Mouse (Mus musculus): ENCODE results near the gene 1700025F22Rik. TPM values are rescaled to one million over a fixed set of nuclear protein-coding genes. Genes with fewer than 3 reads are reported as not detected.
"Not testable (repeated sequence)": the region's sequence is repeated elsewhere in the genome, so short reads cannot be mapped to it uniquely, and the experiment has no call there.

Gene 1700025F22Rik
- polyA plus RNA-seq, 1 experiment from 2014 or later, result not detected

DNA sequence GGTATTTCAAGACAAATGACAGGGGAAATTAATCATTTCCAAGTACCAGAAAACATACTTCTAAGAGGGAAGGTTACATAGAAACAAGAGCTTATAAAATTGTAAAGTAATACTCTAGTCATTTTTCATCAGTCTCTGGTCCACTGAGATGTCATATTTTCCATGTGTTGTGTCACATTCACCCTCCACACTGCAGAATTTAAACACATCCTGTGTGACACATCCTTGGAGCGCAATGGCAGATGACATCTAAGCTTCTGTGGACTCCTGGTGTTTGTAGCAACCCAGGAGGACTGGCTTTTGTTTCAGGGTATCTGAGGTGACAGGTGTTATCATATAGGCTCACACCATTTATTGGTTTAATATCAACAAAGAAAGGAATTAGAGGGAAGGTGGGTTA is 35.4 kb downstream of the 1700025F22Rik start:
- Histone ChIP-seq H3K4me1 (ENCODE audit: control insufficient read depth, insufficient read depth, low read length) (no peaks in the 10 kb centered on the region), H3K4me3 (ENCODE audit: low read depth, low read length) (no peak overlapping the region), H3K4me2 (ENCODE audit: low read depth, severe bottlenecking) (no peak overlapping the region), H3K9me3 (ENCODE audit: control insufficient read depth, low read length) (no peaks in the 10 kb centered on the region), H3K9ac (ENCODE audit: low read length) (no peak overlapping the region), H3K27me3 (ENCODE audit: control insufficient read depth, insufficient read depth, low read length) (no peaks in the 10 kb centered on the region), H3K27ac (replicated peaks; ENCODE audit: low read depth, low read length) (no peak overlapping the region), H3K36me3 (ENCODE audit: control insufficient read depth, insufficient read depth, low read length) (no peaks in the 10 kb centered on the region)
- ATAC-seq (ENCODE audit: insufficient number of reproducible peaks, low FRiP score, low TSS enrichment, low read depth) (no peak), DNase-seq (ENCODE audit: low spot score) (no peak)
- 90% methylated on average over 1 of the region's 1 CpGs for WGBS

DNA sequence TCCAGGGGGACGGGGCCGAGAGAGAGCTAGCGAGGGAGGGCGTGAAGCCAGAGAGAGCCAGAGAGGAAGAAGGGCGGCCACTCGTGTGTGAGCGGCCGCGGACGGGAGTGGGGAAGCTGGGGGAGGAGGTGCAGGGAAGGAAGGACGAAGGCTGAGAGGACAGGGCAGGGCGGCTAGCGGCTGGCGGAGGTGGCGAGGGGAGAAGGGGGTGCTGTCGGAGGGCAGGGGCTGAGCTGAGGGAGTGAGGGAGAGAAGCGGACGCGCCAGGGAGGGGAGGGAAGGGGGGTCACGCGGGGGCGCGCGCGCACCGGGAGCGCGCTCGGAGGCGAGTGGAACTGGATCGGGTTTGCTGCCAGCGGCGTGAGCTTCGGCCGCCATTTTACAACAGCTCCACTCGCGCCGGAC is 44.1 kb downstream of the 1700025F22Rik start:
- ATAC-seq (ENCODE audit: insufficient number of reproducible peaks, low FRiP score, low TSS enrichment, low read depth) (peak; percentile 93), DNase-seq (ENCODE audit: low spot score) (peak; percentile 45)
- H3K4me1 ChIP-seq (ENCODE audit: control insufficient read depth, insufficient read depth, low read length); H3K9me3 ChIP-seq (ENCODE audit: control insufficient read depth, low read length); H3K27ac ChIP-seq (replicated peaks; ENCODE audit: low read depth, low read length); H3K27me3 ChIP-seq (ENCODE audit: control insufficient read depth, insufficient read depth, low read length); H3K36me3 ChIP-seq (ENCODE audit: control insufficient read depth, insufficient read depth, low read length): not testable (repeated sequence)
- peak overlapping the region; percentile 22 for H3K4me3 ChIP-seq (ENCODE audit: low read depth, low read length)
- 0% methylated on average over 7 of the region's 38 CpGs for WGBS
- peak overlapping the region; percentile 37 for H3K9ac ChIP-seq (ENCODE audit: low read length)
- H3K4me2 ChIP-seq (ENCODE audit: low read depth, severe bottlenecking), result peak overlapping the region; percentile 25

DNA sequence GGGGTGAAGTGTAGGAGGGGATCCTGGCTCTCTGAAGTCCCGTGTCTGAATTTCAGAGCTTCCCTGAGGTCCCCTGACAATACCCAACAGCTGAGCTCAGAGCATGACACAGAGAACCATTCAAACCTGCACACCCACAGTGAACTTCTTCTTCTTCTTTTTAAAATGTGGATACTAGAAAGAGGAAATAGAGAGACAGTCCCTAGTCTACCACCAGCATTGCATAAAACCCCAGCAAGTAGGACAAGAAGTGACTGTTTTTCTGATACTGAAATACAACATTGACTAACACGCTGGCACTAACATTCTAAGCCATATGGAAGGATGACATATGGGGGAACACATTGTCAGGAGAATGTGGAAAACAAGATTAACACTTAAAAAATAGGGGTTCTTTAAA is 45.8 kb downstream of the 1700025F22Rik start:
- Histone ChIP-seq H3K36me3 (ENCODE audit: control insufficient read depth, insufficient read depth, low read length) (no peaks in the 10 kb centered on the region), H3K9ac (ENCODE audit: low read length) (no peak overlapping the region), H3K4me2 (ENCODE audit: low read depth, severe bottlenecking) (no peak overlapping the region), H3K27me3 (ENCODE audit: control insufficient read depth, insufficient read depth, low read length) (no peaks in the 10 kb centered on the region), H3K4me3 (ENCODE audit: low read depth, low read length) (no peak overlapping the region), H3K9me3 (ENCODE audit: control insufficient read depth, low read length) (no peaks in the 10 kb centered on the region; the same call in 1 of the 2 replicates), H3K4me1 (ENCODE audit: control insufficient read depth, insufficient read depth, low read length) (no peaks in the 10 kb centered on the region), H3K27ac (replicated peaks; ENCODE audit: low read depth, low read length) (no peak overlapping the region)
- DNase-seq (ENCODE audit: low spot score) (no peak), ATAC-seq (ENCODE audit: insufficient number of reproducible peaks, low FRiP score, low TSS enrichment, low read depth) (no peak)
- 84% methylated on average over 2 of the region's 2 CpGs for WGBS

DNA sequence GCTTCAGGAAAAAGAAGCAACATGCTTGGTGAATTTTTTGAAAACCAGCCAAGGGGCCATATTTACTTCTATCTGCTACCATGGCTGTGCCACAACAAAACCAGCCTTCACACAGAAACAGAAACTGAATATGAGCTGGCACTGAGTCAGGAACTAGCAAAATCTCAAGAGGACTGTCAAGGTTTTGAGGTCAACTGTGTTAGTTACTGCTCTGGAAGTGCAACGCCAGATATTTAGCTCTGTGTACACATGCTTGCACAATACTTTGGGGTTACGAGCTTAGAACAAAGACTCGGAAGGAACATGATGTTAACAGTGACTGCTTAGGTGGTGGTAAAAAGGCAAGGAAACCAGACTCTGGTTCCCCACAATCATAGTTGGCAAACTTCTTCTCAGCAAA is 57.4 kb downstream of the 1700025F22Rik start:
- H3K27ac ChIP-seq (replicated peaks; ENCODE audit: low read depth, low read length), result no peak overlapping the region
- 90% methylated on average over 3 of the region's 3 CpGs for WGBS
- no peak for DNase-seq (ENCODE audit: low spot score)
- no peak overlapping the region for H3K9ac ChIP-seq (ENCODE audit: low read length)
- no peaks in the 10 kb centered on the region for H3K4me1 ChIP-seq (ENCODE audit: control insufficient read depth, insufficient read depth, low read length)
- H3K27me3 ChIP-seq (ENCODE audit: control insufficient read depth, insufficient read depth, low read length), result no peaks in the 10 kb centered on the region
- no peaks in the 10 kb centered on the region for H3K9me3 ChIP-seq (ENCODE audit: control insufficient read depth, low read length)
- no peaks in the 10 kb centered on the region for H3K36me3 ChIP-seq (ENCODE audit: control insufficient read depth, insufficient read depth, low read length)
- ATAC-seq (ENCODE audit: insufficient number of reproducible peaks, low FRiP score, low TSS enrichment, low read depth), result no peak
- no peak overlapping the region for H3K4me3 ChIP-seq (ENCODE audit: low read depth, low read length)
- H3K4me2 ChIP-seq (ENCODE audit: low read depth, severe bottlenecking), result no peak overlapping the region

DNA sequence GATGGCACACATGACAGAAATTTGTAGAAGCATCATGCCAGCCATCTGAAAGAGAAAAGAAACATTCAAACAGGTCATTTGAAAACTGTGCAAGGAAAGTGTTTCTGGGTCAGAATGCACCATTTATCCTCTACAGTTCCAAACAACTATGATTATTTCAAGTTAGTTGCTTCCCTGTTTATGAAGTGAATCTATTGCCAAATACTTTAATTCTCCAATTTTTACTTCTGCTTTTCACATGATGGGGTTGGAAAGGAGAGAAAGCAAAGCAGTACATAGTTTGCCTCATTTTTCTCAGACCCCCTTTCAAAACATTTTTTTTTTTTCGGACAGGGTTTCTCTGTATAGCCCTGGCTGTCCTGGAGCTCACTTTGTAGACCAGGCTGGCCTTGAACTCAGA is 63.2 kb downstream of the 1700025F22Rik start:
- no peak for DNase-seq (ENCODE audit: low spot score)
- Histone ChIP-seq H3K9me3 (ENCODE audit: control insufficient read depth, low read length) (no peaks in the 10 kb centered on the region), H3K36me3 (ENCODE audit: control insufficient read depth, insufficient read depth, low read length) (no peaks in the 10 kb centered on the region), H3K4me2 (ENCODE audit: low read depth, severe bottlenecking) (no peak overlapping the region), H3K27me3 (ENCODE audit: control insufficient read depth, insufficient read depth, low read length) (no peaks in the 10 kb centered on the region), H3K4me3 (ENCODE audit: low read depth, low read length) (no peak overlapping the region), H3K9ac (ENCODE audit: low read length) (no peak overlapping the region), H3K4me1 (ENCODE audit: control insufficient read depth, insufficient read depth, low read length) (no peaks in the 10 kb centered on the region), H3K27ac (replicated peaks; ENCODE audit: low read depth, low read length) (no peak overlapping the region)
- ATAC-seq (ENCODE audit: insufficient number of reproducible peaks, low FRiP score, low TSS enrichment, low read depth), result no peak
- 77% methylated on average over 1 of the region's 1 CpGs for WGBS

DNA sequence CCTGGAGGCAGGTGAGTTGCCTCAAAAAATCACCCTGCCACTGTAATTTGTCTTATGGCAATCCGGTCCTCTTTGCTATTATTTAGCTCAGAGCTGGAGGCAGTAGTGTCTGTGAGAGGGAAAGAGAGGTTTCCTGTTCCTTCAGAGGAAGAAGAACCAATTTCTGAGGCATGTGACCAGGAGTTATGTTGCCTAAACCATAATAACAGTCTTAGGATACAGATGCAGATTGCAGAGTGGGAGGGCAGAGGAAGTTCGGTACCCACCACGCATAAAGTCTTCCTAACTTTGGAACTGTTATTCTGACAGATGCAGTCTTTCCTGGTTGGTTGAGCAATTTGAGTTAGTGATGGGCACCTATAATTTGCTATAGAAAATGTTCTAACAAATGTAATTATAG is 66.7 kb downstream of the 1700025F22Rik start:
- Histone ChIP-seq H3K27me3 (ENCODE audit: control insufficient read depth, insufficient read depth, low read length) (no peaks in the 10 kb centered on the region), H3K36me3 (ENCODE audit: control insufficient read depth, insufficient read depth, low read length) (no peaks in the 10 kb centered on the region), H3K9me3 (ENCODE audit: control insufficient read depth, low read length) (no peaks in the 10 kb centered on the region), H3K4me1 (ENCODE audit: control insufficient read depth, insufficient read depth, low read length) (no peaks in the 10 kb centered on the region), H3K27ac (replicated peaks; ENCODE audit: low read depth, low read length) (no peak overlapping the region), H3K4me3 (ENCODE audit: low read depth, low read length) (no peak overlapping the region), H3K4me2 (ENCODE audit: low read depth, severe bottlenecking) (no peak overlapping the region), H3K9ac (ENCODE audit: low read length) (no peak overlapping the region)
- DNase-seq (ENCODE audit: low spot score), result no peak
- 84% methylated on average over 3 of the region's 3 CpGs for WGBS
- no peak for ATAC-seq (ENCODE audit: insufficient number of reproducible peaks, low FRiP score, low TSS enrichment, low read depth)

DNA sequence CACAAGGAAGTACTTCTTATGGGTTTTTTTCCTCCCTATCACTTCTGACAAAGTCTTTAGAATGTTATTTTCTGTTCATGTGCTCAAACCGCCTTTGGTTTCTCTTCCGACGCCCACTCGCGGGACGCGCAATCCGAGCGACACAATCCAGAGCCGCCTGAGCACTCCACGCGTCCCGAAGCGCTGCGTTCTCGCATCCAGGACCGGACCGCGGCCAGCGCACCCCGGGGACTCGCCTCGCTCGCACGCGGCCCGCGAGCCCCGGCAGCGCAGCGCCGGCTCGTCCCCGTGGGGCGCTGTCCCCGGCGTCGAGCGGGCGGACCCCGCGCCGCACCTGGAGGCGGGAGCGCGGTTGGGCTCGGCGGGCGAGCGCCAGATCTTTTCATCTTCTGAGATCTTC is 73.0 kb downstream of the 1700025F22Rik start:
- H3K36me3 ChIP-seq (ENCODE audit: control insufficient read depth, insufficient read depth, low read length); ATAC-seq (ENCODE audit: insufficient number of reproducible peaks, low FRiP score, low TSS enrichment, low read depth); H3K4me1 ChIP-seq (ENCODE audit: control insufficient read depth, insufficient read depth, low read length); H3K27me3 ChIP-seq (ENCODE audit: control insufficient read depth, insufficient read depth, low read length); H3K27ac ChIP-seq (replicated peaks; ENCODE audit: low read depth, low read length); H3K9ac ChIP-seq (ENCODE audit: low read length); H3K4me3 ChIP-seq (ENCODE audit: low read depth, low read length); H3K9me3 ChIP-seq (ENCODE audit: control insufficient read depth, low read length): not testable (repeated sequence)
- WGBS, result 5% methylated on average over 50 of the region's 50 CpGs
- DNase-seq (ENCODE audit: low spot score), result peak; percentile 23
- H3K4me2 ChIP-seq (ENCODE audit: low read depth, severe bottlenecking), result peak overlapping the region; percentile 31; the same call in 1 of the 2 replicates

Other genes with a start within 250 kb of the 1700025F22Rik start
- gene Zp1, start 244.7 kb downstream of the 1700025F22Rik start, polyA plus RNA-seq (2014; fragmentation: Nextera tagmentation; extraction: Ambion mirVana), result not detected in 2 replicates
- not detected in 2 replicates for gene Ptgdr2, start 228.2 kb downstream of the 1700025F22Rik start, polyA plus RNA-seq (2014; fragmentation: Nextera tagmentation; extraction: Ambion mirVana)
- 30.2 and 32.3 TPM in 2 replicates for gene Ccdc86, start 216.1 kb downstream of the 1700025F22Rik start, polyA plus RNA-seq (2014; fragmentation: Nextera tagmentation; extraction: Ambion mirVana)
- gene Ms4a10, start 190.7 kb downstream of the 1700025F22Rik start, polyA plus RNA-seq (2014; fragmentation: Nextera tagmentation; extraction: Ambion mirVana), result not detected in 2 replicates
- gene Ms4a15, start 172.1 kb downstream of the 1700025F22Rik start, polyA plus RNA-seq (2014; fragmentation: Nextera tagmentation; extraction: Ambion mirVana), result 0.18 TPM in 1 of 2 replicates, not detected in the other
- gene Ms4a18, start 147.3 kb downstream of the 1700025F22Rik start, polyA plus RNA-seq (2014; fragmentation: Nextera tagmentation; extraction: Ambion mirVana), result not detected in 2 replicates
- not detected in 2 replicates for gene Ms4a8a, start 84.2 kb downstream of the 1700025F22Rik start, polyA plus RNA-seq (2014; fragmentation: Nextera tagmentation; extraction: Ambion mirVana)
- not detected in 2 replicates for gene 1700017D01Rik, start 34.4 kb downstream of the 1700025F22Rik start, polyA plus RNA-seq (2014; fragmentation: Nextera tagmentation; extraction: Ambion mirVana)
- not detected in 2 replicates for gene Ms4a13, start 31.4 kb upstream of the 1700025F22Rik start, polyA plus RNA-seq (2014; fragmentation: Nextera tagmentation; extraction: Ambion mirVana)
- not detected in 2 replicates for gene Ms4a12, start 67.1 kb upstream of the 1700025F22Rik start, polyA plus RNA-seq (2014; fragmentation: Nextera tagmentation; extraction: Ambion mirVana)
- gene Ms4a1, start 100.9 kb upstream of the 1700025F22Rik start, polyA plus RNA-seq (2014; fragmentation: Nextera tagmentation; extraction: Ambion mirVana), result 0.05 TPM in 1 of 2 replicates, not detected in the other
- gene Ms4a5, start 118.6 kb upstream of the 1700025F22Rik start, polyA plus RNA-seq (2014; fragmentation: Nextera tagmentation; extraction: Ambion mirVana), result not detected in 2 replicates
- gene Ms4a14, start 149.1 kb upstream of the 1700025F22Rik start, polyA plus RNA-seq (2014; fragmentation: Nextera tagmentation; extraction: Ambion mirVana), result 0.04 TPM in 1 of 2 replicates, not detected in the other
- 0.57 and 0.65 TPM in 2 replicates for gene Ms4a7, start 170.8 kb upstream of the 1700025F22Rik start, polyA plus RNA-seq (2014; fragmentation: Nextera tagmentation; extraction: Ambion mirVana)
- gene Ms4a4a, start 210.2 kb upstream of the 1700025F22Rik start, polyA plus RNA-seq (2014; fragmentation: Nextera tagmentation; extraction: Ambion mirVana), result 0.62 and 0.91 TPM in 2 replicates
- 0.30 TPM in 1 of 2 replicates, not detected in the other for gene Ms4a4c, start 239.4 kb upstream of the 1700025F22Rik start, polyA plus RNA-seq (2014; fragmentation: Nextera tagmentation; extraction: Ambion mirVana)

All from limb, embryonic 11.5 days (tissue).